Mouse (Mus musculus): ENCODE data around the gene Spi1.

The Spi1 gene

DNA sequence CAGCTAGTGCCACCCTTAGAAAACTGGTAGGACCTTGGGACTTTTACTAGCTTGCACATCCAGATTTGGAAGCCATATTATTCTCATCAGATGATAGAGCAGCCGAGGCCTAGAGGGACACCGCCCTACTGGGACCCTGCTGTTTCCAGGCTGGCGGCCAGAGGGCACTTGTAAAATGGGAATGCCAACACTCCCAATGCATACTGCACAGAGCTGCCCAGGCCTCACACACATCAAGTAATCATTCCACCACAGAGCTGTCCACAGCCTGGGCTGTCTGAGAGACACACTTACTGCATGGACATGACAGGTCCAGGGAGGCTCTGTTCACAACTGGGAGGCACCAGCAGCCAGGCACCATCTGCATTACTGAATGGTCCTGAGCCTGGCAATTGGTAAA lies 15.7 kb upstream of the Spi1 start:
- no peak for DNase-seq (ENCODE audit: extremely low read depth, low read depth, low spot score)

DNA sequence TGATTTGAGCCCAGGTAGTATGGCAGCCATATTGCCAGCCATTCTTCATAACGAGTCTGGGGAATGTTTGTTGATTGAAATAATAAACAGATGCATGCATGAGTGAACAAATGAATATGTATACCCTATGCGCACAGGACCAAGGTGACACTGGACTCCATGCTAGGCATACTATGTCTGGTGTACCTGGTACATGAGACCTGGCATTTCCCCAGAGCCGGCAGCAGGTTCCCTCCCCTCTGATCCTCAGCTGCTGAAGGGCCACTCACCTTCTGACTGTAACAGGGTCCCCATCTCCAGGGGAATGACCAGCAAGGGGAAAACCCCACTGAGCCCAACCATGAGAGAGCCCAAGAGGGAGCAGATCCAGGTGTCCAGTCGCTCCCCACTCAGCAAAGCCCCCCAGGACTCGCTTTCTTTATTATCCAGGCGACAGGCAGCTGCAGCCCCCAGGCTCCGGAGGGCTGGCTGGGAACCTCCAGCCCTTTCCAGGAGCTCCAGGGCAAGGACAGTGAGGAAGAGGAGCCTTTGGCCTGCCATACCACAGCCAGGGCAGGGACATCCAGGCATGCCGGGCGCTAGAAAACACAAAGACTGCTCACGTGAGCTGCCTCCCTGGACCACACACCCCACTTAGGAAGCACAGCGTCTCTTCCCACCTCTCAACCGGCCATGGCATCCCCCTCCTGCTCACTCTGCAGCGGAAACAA lies 13.9 kb upstream of the Spi1 start:
- no peak for DNase-seq (ENCODE audit: extremely low read depth, low read depth, low spot score)

DNA sequence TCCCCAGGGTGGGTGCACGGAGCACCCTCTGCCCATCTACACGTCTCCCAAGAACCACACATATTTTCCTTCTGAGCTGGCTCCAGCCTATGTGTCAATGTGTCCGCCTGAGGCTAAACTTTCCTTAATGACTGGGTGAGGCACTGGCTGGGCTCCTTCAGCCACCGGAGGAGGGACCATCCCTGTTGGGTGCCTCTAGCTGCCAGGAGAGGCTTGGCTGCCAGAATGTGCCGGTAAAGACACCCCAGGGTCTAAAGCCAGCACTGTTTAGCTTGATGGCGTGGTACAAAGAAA lies 13.4 kb upstream of the Spi1 start:
- DNase-seq (ENCODE audit: extremely low read depth, low read depth, low spot score), result no peak

DNA sequence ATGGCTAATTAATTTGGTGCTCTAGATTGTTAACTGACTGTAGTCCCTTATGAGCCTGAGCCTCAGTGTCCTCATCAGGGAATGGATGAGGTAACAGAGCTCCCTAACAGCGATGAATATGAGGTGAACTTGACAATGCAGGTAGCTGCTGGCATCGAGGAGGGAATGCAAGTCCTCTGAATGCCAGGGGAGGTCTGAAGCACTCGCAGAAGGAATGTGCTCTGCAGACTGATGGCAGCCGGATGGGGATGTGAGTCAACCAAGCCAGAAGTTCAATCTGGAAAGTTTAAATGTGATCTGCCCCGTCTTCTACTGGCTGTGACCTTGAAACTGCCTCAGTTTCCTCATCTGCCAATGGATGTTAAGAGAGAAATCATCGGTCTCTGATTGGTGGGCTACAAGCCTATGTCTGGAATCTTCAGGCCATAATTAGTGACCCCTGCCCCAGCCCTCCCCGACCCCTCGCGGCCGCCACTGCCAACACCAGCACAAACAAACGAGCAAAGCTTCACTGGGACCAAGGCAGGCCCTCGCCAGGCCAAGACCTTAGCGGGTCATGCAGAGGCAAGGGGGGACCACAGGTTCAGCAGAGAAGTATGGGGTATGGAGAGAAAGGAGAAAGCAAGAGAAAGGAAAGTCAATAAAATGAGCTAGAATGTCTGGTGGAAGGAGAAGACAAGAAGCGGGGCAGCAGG lies 12.7 kb upstream of the Spi1 start:
- no peak for DNase-seq (ENCODE audit: extremely low read depth, low read depth, low spot score)

DNA sequence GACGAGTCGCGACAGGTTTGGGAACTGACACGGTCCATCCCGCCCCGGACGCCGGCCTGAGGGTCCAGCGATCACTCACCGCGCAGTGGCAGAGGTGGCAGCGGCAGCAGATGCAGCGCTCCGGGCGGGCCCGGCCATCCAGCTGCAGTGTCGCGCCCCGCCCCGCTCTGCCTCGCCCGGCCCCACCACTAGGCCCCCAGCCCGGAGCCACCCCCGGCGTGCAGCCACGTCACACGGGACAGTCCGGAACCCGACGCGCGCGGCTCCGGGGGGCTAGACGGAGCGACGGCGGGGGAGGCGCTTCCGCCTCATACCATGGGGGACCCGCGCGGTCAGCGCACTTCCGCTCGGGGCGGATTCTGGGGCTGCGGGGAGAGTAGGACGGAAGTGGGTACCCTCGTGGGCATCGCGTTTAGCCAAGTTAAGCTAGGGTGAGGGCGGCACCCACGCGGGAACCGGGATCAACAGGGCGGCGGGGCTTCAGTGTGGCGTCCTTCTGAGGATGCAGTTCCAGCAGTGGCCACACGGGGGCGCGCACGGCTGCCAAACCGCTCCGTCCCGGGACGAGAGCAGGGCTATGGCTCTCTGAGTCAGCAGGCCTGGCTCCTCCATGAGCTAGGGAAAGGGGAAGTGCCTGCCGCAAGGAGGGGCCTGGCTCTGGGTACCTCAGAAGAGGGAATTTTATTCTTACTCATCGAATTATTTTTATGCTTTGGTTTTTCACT lies 12.0 kb upstream of the Spi1 start, which contains the start of gene Slc39a13:
Gene Slc39a13 (minus strand): TSS at position 342 of the 725 bp plus-strand sequence.
- DNase-seq (ENCODE audit: extremely low read depth, low read depth, low spot score), result no peak

GRCm38 (mm10) chr2:91071059-91071458 lies 11.1 kb upstream of the Spi1 start:
- DNase-seq (ENCODE audit: extremely low read depth, low read depth, low spot score), result no peak

DNA sequence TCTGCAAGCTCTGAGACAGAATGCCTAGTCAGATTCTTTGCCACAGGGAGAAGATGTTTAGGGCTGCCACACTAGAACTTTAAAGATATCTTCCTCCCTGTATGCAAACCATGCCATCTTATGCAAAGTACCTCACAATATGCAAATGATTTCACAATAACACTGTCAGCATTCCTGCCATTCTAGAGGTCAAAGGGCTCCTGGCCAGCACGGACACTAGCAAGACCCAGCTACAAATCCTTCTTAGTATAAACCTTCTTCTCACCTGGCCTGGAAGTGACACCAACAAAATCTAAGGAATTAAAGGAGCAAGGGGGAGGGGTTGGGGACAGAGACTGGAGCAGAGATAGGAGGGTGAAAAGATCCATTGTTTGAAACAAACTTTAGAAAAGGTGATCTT lies 10.1 kb upstream of the Spi1 start:
- no peak for DNase-seq (ENCODE audit: extremely low read depth, low read depth, low spot score)

GRCm38 (mm10) chr2:91077957-91078313 lies 4.3 kb upstream of the Spi1 start:
- no peak for DNase-seq (ENCODE audit: extremely low read depth, low read depth, low spot score)

DNA sequence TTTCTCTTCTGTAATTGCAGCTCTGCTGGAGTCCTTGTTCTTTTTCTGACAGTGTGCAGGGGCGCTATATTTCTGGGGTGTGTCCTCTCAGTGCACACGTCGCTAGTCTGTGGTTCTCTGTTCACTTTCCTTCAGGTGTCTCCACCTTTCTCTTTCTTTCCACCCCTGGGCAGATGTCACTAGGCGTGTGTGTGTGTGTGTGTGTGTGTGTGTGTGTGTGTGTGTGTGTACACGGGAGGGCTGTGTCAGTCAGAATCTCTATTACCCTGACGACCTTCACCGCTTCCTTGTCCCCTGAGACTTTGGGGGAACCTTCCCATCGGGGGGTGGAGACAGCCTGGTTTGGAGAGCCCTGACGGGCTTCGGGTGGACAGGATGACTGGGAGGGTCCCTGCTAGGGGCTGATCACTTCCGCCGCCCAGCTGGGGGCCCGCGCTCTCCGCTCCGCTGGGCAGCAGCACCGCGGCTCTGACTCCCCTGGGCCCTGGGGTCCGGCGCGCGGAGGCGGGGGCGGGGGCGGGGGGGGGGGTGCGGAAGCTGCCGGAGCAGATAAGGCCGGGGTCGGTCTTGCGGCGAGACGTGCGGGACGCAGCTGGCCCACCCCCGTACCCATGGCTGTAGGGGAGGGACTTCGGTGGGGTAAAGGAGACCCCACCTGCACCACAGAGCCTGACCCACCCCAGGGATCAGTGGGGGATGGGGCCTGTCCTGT lies 3.7 kb upstream of the Spi1 start:
- DNase-seq (ENCODE audit: extremely low read depth, low read depth, low spot score), result no peak

- no peak for DNase-seq (ENCODE audit: extremely low read depth, low read depth, low spot score)
These were observed 3.2 kb upstream of the Spi1 start for GRCm38 (mm10) chr2:91079026-91079384.

DNA sequence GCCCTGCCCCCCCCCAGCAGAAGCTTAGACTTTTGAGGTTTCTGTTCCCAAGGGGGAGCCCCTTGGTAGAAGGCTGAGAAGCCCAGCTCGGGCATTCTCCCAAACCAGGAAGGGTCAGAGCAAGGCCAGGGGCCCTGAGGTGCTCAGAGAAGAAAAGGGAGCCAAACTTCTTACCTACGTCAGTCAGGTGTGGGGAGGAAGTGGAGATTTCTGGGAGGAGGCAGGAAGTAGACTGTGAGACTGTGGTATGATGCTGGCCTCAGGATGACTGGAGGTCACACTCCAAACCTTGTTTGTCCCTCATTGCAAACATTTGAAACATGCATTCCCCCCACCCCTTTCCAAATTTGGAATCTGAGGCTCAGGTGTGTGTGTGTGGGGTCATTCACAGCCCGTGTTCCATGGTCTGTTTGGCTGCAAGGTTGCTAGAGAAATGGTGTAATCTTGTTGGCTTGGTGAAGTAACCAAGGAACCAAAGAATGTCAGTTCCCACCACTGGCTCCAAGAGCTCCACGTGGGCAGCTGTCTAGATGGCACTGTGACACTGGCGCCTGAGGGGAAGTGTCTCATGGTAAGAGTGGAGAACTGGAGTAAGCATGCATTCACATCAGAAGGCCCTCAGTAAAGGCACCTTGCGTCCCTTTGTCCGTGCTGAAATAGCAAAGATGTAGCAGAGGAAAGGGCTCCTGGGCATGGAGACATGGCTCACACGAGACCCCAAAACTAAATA lies 1.2 kb upstream of the Spi1 start:
- no peak for DNase-seq (ENCODE audit: extremely low read depth, low read depth, low spot score)

GRCm38 (mm10) chr2:91082844-91083243 lies 654 bp downstream of the Spi1 start:
- no peak for DNase-seq (ENCODE audit: extremely low read depth, low read depth, low spot score)

- DNase-seq (ENCODE audit: extremely low read depth, low read depth, low spot score), result no peak
These were observed 1.3 kb downstream of the Spi1 start for GRCm38 (mm10) chr2:91083366-91083940.

DNA sequence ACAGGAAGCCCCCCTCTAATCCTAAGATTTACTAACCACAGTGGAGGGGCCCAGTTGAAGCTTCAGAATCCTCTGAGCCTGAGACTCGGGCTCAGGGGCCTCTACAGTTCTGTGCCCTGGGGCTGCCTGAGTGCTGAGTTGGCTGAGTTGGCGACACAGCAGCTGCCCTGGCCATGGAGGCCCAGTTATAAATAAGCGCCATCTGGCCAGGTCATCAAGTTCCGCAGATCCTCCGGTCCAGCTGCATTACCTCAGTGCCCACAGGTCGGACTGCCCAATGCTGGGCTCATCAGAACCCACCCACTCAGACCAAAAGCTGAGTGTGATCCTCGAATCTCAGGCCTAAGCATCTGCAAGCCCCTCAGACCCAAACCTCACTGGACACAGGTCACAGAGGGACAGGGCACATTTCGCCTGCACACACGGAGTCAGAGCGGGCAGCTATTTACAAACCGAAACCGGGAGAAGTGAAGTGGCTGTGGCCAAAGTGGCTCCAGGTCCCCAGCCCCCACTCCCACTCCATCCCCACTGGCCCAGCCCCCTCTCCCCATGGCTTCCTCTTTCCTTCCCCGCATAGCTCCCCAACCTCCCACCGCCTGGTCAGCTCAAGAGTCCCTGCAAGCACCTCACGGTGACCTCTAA lies 2.1 kb downstream of the Spi1 start:
- no peak for DNase-seq (ENCODE audit: extremely low read depth, low read depth, low spot score)

GRCm38 (mm10) chr2:91085494-91086391 lies 3.6 kb downstream of the Spi1 start:
- no peak for DNase-seq (ENCODE audit: extremely low read depth, low read depth, low spot score)

- no peak for DNase-seq (ENCODE audit: extremely low read depth, low read depth, low spot score)
These were observed 4.4 kb downstream of the Spi1 start for GRCm38 (mm10) chr2:91086392-91087237.

- no peak for DNase-seq (ENCODE audit: extremely low read depth, low read depth, low spot score)
These were observed 5.3 kb downstream of the Spi1 start for GRCm38 (mm10) chr2:91087453-91087852.

GRCm38 (mm10) chr2:91088987-91089386 lies 6.8 kb downstream of the Spi1 start:
- no peak for DNase-seq (ENCODE audit: extremely low read depth, low read depth, low spot score)
